Comparison of ENCODE assay signal across 20 mouse cellular contexts in the genomic region with DNA sequence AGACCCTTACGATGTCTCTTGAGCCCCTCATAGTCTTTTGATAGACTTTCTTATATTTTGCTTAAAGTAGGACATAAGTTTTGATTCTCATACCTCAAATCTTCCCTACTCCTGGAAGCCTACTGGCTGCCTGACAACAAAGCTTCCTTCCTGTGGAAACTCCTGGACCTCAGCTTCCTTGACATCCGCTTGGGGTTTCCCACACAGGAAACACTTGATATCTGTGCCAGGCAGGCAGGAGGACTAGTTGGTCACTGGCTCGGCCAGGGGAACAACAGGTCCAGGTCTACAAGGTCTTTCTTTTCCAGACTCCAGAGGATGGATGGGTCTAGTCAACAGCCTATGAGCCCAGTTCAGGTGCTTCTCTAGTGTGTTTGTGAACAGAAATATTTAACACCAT.
A peak's percentile ranks its signal among the peaks of the same experiment; 100 is the strongest.
DNase-seq lines count a peak whose midpoint lies in the region; ATAC-seq and TF ChIP-seq lines count a peak whose summit lies in the region.
"Had no signal": no experiment of that assay in that cellular context is flagged by ENCODE, and none has a peak within 500 bp of the region (broad histone marks: within the 10 kb centered on the region; RNA-seq: fewer than 3 reads in every experiment).

No protein-coding gene starts in this region.

- H3K4me2 ChIP-seq in kidney, embryonic 14.5 days (replicated peaks; ENCODE audit: low read depth, low read length) = no peak overlapping the region
- no peak overlapping the region for H3K4me2 ChIP-seq in kidney, postnatal 0 days (ENCODE audit: low read length)
- H3K4me2 ChIP-seq: embryonic facial prominence, embryonic 15.5 days; forebrain, embryonic 13.5 days; heart, embryonic 13.5 days; hindbrain, embryonic 14.5 days; limb, embryonic 13.5 days; lung, embryonic 15.5 days; neural tube, embryonic 15.5 days; stomach, embryonic 15.5 days had no signal

- H3K9me3 ChIP-seq in kidney, embryonic 14.5 days (ENCODE audit: control insufficient read depth, low read length) = no peaks in the 10 kb centered on the region
- H3K9me3 ChIP-seq in kidney, postnatal 0 days (replicated peaks; ENCODE audit: low read length) = no peaks in the 10 kb centered on the region
- H3K9me3 ChIP-seq: embryonic facial prominence, embryonic 15.5 days; forebrain, embryonic 13.5 days; heart, embryonic 13.5 days; limb, embryonic 13.5 days; lung, embryonic 15.5 days; neural tube, embryonic 15.5 days; stomach, embryonic 15.5 days had no signal

- TF ChIP-seq POLR2A in kidney, adult 2 months (IDR thresholded peaks at IDR 0.05; ENCODE audit: low read depth, low read length) = no peak

- no peak overlapping the region for H3K27ac ChIP-seq in kidney, adult 2 months (ENCODE audit: insufficient read depth, low read depth, low read length)
- H3K27ac ChIP-seq in kidney, embryonic 14.5 days (ENCODE audit: low read depth, low read length) = no peak overlapping the region
- no peak overlapping the region for H3K27ac ChIP-seq in kidney, postnatal 0 days
- H3K27ac ChIP-seq: embryonic facial prominence, embryonic 15.5 days; forebrain, embryonic 13.5 days; heart, embryonic 13.5 days; left cerebral cortex, adult 2 months; limb, embryonic 13.5 days; lung, embryonic 15.5 days; neural tube, embryonic 15.5 days; stomach, embryonic 15.5 days had no signal

- TF ChIP-seq CTCF in kidney, adult 2 months (conservative IDR thresholded peaks at IDR 0.05; ENCODE audit: insufficient read depth, insufficient read length, low read depth, low read length) = no peak
- no peak for TF ChIP-seq CTCF in kidney, postnatal 0 days (IDR thresholded peaks at IDR 0.05; ENCODE audit: low read depth)

- ATAC-seq in kidney, embryonic 14.5 days (ENCODE audit: low FRiP score, low TSS enrichment) = no peak
- no peak for ATAC-seq in kidney, postnatal 0 days (replicated peaks; ENCODE audit: low FRiP score, low read depth)
- ATAC-seq: Patski had no signal

- peak; percentile 7 for DNase-seq in adrenal gland, adult 8-10 months
- no peak for DNase-seq in adrenal gland, postnatal 4 days (ENCODE audit: low spot score in 2 of 2)
- peak; percentile 63 for DNase-seq in kidney, adult 2 months
- DNase-seq in adrenal gland, postnatal 36 days = peak; percentile 12 to 20
- DNase-seq in kidney, postnatal 0 days (ENCODE audit: low spot score) = peak; percentile 29
- no peak for DNase-seq in neural tube, embryonic 10.5 days (ENCODE audit: extremely low spot score, low spot score)
- no peak for DNase-seq in ovary, postnatal 36 days (ENCODE audit: low spot score)
- DNase-seq: cerebellum, postnatal 25 days; thymus, postnatal 14 days had no signal

- H3K36me3 ChIP-seq in kidney, adult 2 months (ENCODE audit: control insufficient read depth, insufficient read depth, low read length) = no peaks in the 10 kb centered on the region
- H3K36me3 ChIP-seq in kidney, embryonic 14.5 days (ENCODE audit: control insufficient read depth, insufficient read depth, low read length) = no peaks in the 10 kb centered on the region
- no peaks in the 10 kb centered on the region for H3K36me3 ChIP-seq in kidney, postnatal 0 days (ENCODE audit: insufficient read depth, low read length)
- H3K36me3 ChIP-seq: embryonic facial prominence, embryonic 15.5 days; heart, embryonic 13.5 days; limb, embryonic 13.5 days; lung, embryonic 15.5 days; neural tube, embryonic 15.5 days; stomach, embryonic 15.5 days had no signal

- no peaks in the 10 kb centered on the region for H3K4me1 ChIP-seq in kidney, adult 2 months (ENCODE audit: control insufficient read depth, insufficient read depth, low read length)
- no peaks in the 10 kb centered on the region for H3K4me1 ChIP-seq in kidney, embryonic 14.5 days (ENCODE audit: control insufficient read depth, insufficient read depth, low read length)
- H3K4me1 ChIP-seq in kidney, postnatal 0 days (replicated peaks; ENCODE audit: insufficient read depth, low read length) = no peaks in the 10 kb centered on the region
- H3K4me1 ChIP-seq: embryonic facial prominence, embryonic 15.5 days; limb, embryonic 13.5 days; lung, embryonic 15.5 days; neural tube, embryonic 15.5 days; stomach, embryonic 15.5 days had no signal

- H3K4me3 ChIP-seq in kidney, adult 2 months (ENCODE audit: insufficient read depth, low read depth, low read length) = no peak overlapping the region
- no peak overlapping the region for H3K4me3 ChIP-seq in kidney, embryonic 14.5 days (ENCODE audit: low read length)
- no peak overlapping the region for H3K4me3 ChIP-seq in kidney, postnatal 0 days (replicated peaks; ENCODE audit: low read depth, low read length)
- H3K4me3 ChIP-seq: embryonic facial prominence, embryonic 15.5 days; forebrain, embryonic 13.5 days; heart, embryonic 13.5 days; left cerebral cortex, adult 2 months; limb, embryonic 13.5 days; lung, embryonic 15.5 days; neural tube, embryonic 15.5 days; stomach, embryonic 15.5 days had no signal

- H3K27me3 ChIP-seq in kidney, adult 2 months (replicated peaks; ENCODE audit: control insufficient read depth, insufficient read depth, low read length) = no peaks in the 10 kb centered on the region
- no peaks in the 10 kb centered on the region for H3K27me3 ChIP-seq in kidney, embryonic 14.5 days (ENCODE audit: control insufficient read depth, insufficient read depth, low read length)
- H3K27me3 ChIP-seq in kidney, postnatal 0 days (ENCODE audit: insufficient read depth, low read length) = no peaks in the 10 kb centered on the region
- H3K27me3 ChIP-seq: embryonic facial prominence, embryonic 15.5 days; heart, embryonic 13.5 days; limb, embryonic 13.5 days; lung, embryonic 15.5 days; neural tube, embryonic 15.5 days; stomach, embryonic 15.5 days had no signal

- H3K9ac ChIP-seq in kidney, embryonic 14.5 days (ENCODE audit: low read depth, low read length) = no peak overlapping the region
- H3K9ac ChIP-seq in kidney, postnatal 0 days (ENCODE audit: low read depth, low read length) = no peak overlapping the region
- H3K9ac ChIP-seq: embryonic facial prominence, embryonic 15.5 days; forebrain, embryonic 13.5 days; heart, embryonic 13.5 days; hindbrain, embryonic 14.5 days; limb, embryonic 13.5 days; lung, embryonic 15.5 days; neural tube, embryonic 15.5 days; stomach, embryonic 15.5 days had no signal

- WGBS in kidney, adult 2 months = 81% methylated on average over 3 of the region's 3 CpGs
- WGBS in kidney, embryonic 14.5 days = 85% methylated on average over 3 of the region's 3 CpGs
- 76% methylated on average over 3 of the region's 3 CpGs for WGBS in kidney, postnatal 0 days

Comparison
In these comparisons a context has a peak if more than half of its experiments do, and no peak if none do; other contexts are left out.
1. DNase-seq: peak in adrenal gland, adult 8-10 months (single experiment), kidney, adult 2 months (single experiment), adrenal gland, postnatal 36 days (2 of 2) and kidney, postnatal 0 days (single experiment); none in adrenal gland, postnatal 4 days (0 of 2), neural tube, embryonic 10.5 days (single experiment) and ovary, postnatal 36 days (single experiment).